Mouse (Mus musculus): ENCODE measurements at regions not wholly inside any gene's neighbourhood (a gene's known extent, or its start where the extent isn't known, plus 50 kb on each side); places are given as distances from the start of the nearest gene placed in this dataset.
A peak's percentile ranks its signal among the peaks of the same experiment; 100 is the strongest.

DNA sequence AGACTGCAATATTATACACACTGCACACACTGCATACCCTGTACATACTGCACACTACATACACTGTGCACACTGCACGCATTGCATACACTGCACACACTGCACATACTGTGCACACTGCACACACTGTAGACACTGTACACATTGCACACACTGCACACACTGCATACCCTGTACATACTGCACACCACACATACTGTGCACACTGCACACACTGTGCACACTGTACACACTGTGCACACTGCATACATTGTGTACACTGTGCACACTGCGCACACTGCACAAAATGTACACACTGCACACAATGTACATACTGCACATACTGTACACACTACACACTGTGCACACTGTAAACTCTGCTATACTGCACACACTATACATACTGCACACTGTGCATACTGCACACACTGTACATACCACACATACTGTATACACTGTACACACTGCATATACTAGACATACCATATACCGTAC lies 405.1 kb downstream of the Rnd3 start:
- H3K27ac ChIP-seq (replicated peaks), result no peak overlapping the region
- no peak overlapping the region for H3K4me3 ChIP-seq
- peak; percentile 73; the same call in 1 of the 2 replicates for ATAC-seq (ENCODE audit: low read depth)
- no peak overlapping the region for H3K4me2 ChIP-seq
- H3K36me3 ChIP-seq, result no peaks in the 10 kb centered on the region
- no peaks in the 10 kb centered on the region for H3K27me3 ChIP-seq
- H3K4me1 ChIP-seq (replicated peaks), result peaks cover 16% of the 10 kb centered on the region
- no peaks in the 10 kb centered on the region for H3K9me3 ChIP-seq
- no peak overlapping the region for H3K9ac ChIP-seq
- WGBS, result 95% methylated on average over 3 of the region's 3 CpGs

DNA sequence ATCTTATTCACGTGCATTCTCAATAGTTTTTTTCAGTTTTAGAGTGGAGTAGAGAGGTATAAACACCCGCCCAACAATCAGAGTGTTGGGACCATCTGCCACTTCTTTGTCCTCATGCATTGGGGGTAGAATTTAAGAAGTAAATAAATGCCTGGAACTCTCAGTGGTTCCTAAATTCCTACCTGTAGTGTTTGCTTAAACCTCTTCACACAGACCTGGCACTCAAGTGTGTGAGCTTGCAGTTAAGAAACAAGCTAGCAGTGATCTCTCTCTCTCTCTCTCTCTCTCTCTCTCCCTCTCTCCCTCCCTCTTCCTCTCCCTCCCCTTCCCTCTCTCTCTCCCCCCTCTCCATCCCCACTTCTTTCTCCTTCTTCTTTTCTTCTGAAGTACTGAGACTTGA lies 406.5 kb downstream of the Rnd3 start:
- Histone ChIP-seq H3K9me3 (no peaks in the 10 kb centered on the region), H3K36me3 (no peaks in the 10 kb centered on the region), H3K4me3 (no peak overlapping the region), H3K9ac (no peak overlapping the region), H3K4me2 (no peak overlapping the region), H3K4me1 (replicated peaks) (peaks cover 30% of the 10 kb centered on the region), H3K27me3 (no peaks in the 10 kb centered on the region), H3K27ac (replicated peaks) (no peak overlapping the region)
- no peak for ATAC-seq (ENCODE audit: low read depth)
- 67% methylated on average over 2 of the region's 2 CpGs for WGBS

DNA sequence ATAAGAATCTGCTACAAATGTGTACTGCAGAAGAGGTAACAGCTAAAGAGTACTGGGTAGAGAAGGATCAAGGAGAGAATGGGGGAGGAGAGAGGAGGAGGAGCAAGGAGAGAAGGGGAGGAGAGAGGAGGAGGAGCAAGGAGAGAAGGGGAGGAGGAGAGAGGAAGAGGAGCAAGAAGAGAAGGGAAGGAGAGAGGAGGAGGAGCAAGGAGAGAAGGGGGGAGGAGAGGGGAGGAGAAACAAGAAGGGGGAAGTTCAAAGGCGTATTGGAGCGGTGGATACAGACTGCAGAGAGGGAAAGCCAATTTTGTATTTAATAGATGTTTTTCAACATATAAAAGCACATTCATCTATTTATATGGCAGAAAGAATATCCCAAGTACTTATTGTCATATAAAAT lies 407.6 kb downstream of the Rnd3 start:
- Histone ChIP-seq H3K9me3 (no peaks in the 10 kb centered on the region), H3K4me3 (no peak overlapping the region), H3K27ac (replicated peaks) (no peak overlapping the region), H3K27me3 (no peaks in the 10 kb centered on the region), H3K36me3 (no peaks in the 10 kb centered on the region), H3K9ac (no peak overlapping the region), H3K4me2 (no peak overlapping the region), H3K4me1 (replicated peaks) (peaks cover 34% of the 10 kb centered on the region)
- ATAC-seq (ENCODE audit: low read depth), result no peak
- WGBS, result 83% methylated on average over 2 of the region's 2 CpGs

DNA sequence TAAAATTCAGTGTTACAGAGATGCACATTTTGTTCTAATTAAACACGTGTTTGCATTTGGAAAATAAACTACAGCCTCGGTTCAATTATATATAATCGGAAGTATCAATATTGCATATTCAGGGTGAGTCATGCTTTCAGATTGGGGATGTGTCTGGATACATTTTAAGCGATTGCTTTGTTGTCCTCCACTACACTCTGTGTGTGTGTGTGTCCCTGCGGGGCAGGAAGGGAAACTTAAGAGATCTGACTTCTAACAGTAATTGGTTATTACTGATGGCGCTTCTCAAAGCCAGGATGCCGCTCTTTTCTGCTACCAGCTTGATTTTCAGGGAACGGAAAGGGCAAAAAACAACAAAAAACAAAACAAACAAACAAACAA lies 409.3 kb downstream of the Rnd3 start:
- 57% methylated on average over 8 of the region's 8 CpGs for WGBS
- Histone ChIP-seq H3K9me3 (no peaks in the 10 kb centered on the region), H3K27ac (replicated peaks) (no peak overlapping the region), H3K27me3 (no peaks in the 10 kb centered on the region), H3K4me3 (no peak overlapping the region), H3K36me3 (no peaks in the 10 kb centered on the region), H3K4me1 (replicated peaks) (peaks cover 39% of the 10 kb centered on the region), H3K9ac (no peak overlapping the region), H3K4me2 (no peak overlapping the region)
- ATAC-seq (ENCODE audit: low read depth), result no peak

DNA sequence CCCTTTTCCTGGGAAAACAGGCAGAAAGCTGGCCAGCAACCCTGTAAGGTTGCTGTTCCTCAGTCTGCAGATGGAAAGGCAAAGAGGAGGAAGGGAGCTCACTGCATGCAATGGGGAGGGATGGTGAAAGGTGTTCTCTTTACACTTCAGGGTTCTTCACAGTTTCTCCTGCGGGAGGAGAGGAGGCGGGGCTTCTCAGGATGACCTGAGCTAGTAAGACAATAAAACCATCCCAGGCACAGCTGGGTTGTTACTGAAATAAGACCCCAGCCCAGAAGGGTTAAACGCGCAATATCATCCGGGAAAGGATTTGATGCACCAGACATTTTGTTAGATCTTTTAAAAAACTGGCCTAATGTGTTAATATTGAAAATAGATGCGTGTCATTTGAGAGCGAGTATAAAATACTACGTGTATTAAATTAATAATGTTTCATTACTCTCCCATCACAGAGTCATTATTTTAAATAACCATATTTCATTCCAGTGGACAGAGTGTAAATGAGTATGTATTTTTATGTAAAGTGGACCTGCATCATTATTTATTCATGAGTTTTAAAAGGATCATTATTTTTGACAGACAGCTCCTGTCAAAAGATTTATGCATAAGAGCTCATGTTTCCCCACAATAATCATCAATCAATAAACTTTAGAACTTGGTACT lies 409.8 kb downstream of the Rnd3 start:
- Histone ChIP-seq H3K4me2 (no peak overlapping the region), H3K4me3 (no peak overlapping the region), H3K27ac (replicated peaks) (peak overlapping the region; percentile 14; the same call in 1 of the 2 replicates), H3K4me1 (replicated peaks) (peaks cover 36% of the 10 kb centered on the region), H3K9me3 (no peaks in the 10 kb centered on the region), H3K27me3 (no peaks in the 10 kb centered on the region), H3K9ac (no peak overlapping the region), H3K36me3 (no peaks in the 10 kb centered on the region)
- no peak for ATAC-seq (ENCODE audit: low read depth)
- 30% methylated on average over 8 of the region's 8 CpGs for WGBS

DNA sequence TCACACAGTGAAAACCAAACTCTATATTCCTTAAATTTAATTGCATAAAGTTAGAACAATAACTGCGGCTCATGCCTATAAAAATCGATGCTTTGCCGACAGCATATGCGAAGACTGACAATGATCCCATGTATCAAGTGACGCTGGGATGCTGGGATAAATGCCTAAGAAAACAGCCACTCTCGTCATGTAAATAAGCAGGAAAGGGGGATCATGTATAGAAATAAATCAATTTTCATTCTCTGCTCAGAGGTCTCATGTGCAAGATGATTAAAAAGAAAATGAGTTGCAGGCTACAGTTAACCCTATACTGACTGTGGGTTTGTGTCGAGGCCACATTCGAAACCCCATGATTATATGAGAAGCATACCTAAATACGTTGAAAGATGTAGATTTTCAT lies 411.2 kb downstream of the Rnd3 start:
- Histone ChIP-seq H3K36me3 (no peaks in the 10 kb centered on the region), H3K9me3 (no peaks in the 10 kb centered on the region), H3K27ac (replicated peaks) (no peak overlapping the region; the same call in 1 of the 2 replicates), H3K4me3 (no peak overlapping the region), H3K9ac (no peak overlapping the region), H3K4me2 (no peak overlapping the region), H3K4me1 (replicated peaks) (peaks cover 36% of the 10 kb centered on the region), H3K27me3 (no peaks in the 10 kb centered on the region)
- ATAC-seq (ENCODE audit: low read depth), result no peak
- 46% methylated on average over 9 of the region's 9 CpGs for WGBS

DNA sequence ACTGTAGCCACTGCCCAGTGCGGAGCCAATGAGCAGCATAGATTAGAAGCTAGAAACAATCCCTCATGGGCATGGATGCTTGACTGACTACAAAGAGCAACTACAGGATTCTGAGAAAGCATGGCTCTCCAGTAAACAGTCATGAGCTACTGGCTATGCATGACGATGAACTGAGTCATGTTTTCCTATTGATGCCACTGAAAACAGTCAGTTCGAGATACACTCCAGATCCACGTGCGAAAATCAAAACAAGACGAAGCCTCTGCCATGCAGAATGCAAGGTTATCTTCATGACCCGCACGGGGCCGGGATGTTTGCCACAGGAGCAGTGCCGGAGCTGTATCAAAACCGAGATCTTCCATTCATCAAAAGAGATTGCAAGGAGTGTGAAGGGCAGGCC lies 413.9 kb downstream of the Rnd3 start:
- 90% methylated on average over 11 of the region's 11 CpGs for WGBS
- Histone ChIP-seq H3K4me2 (no peak overlapping the region), H3K36me3 (no peaks in the 10 kb centered on the region), H3K9ac (no peak overlapping the region), H3K27me3 (no peaks in the 10 kb centered on the region), H3K27ac (replicated peaks) (no peak overlapping the region), H3K9me3 (no peaks in the 10 kb centered on the region), H3K4me1 (replicated peaks) (peaks cover 35% of the 10 kb centered on the region), H3K4me3 (no peak overlapping the region)
- no peak for ATAC-seq (ENCODE audit: low read depth)

DNA sequence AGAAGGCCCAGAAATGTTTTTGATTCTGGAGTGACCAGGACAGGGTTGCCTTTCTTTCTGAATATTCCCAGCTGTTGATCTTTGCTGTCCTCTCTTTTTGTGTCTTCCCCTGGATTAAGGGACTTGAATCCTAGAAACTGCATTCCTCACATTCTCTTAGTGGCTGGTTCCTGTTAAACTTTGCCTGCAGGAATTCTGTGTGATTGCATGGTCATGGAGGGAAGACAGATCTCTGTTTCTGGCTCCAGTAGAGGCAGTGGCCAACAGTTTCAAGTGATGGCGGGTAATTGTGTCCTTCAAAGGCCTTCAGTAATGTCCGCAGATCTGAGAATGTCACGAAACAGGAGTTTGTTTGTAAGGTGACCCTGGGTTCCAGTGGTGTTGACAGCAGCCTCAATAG lies 410.1 kb upstream of the Mmadhc start:
- Histone ChIP-seq H3K4me3 (no peak overlapping the region), H3K9ac (no peak overlapping the region), H3K36me3 (no peaks in the 10 kb centered on the region), H3K4me2 (no peak overlapping the region), H3K27me3 (no peaks in the 10 kb centered on the region), H3K4me1 (replicated peaks) (peaks cover 18% of the 10 kb centered on the region), H3K27ac (replicated peaks) (no peak overlapping the region), H3K9me3 (no peaks in the 10 kb centered on the region)
- WGBS, result 73% methylated on average over 3 of the region's 3 CpGs
- no peak for ATAC-seq (ENCODE audit: low read depth)

DNA sequence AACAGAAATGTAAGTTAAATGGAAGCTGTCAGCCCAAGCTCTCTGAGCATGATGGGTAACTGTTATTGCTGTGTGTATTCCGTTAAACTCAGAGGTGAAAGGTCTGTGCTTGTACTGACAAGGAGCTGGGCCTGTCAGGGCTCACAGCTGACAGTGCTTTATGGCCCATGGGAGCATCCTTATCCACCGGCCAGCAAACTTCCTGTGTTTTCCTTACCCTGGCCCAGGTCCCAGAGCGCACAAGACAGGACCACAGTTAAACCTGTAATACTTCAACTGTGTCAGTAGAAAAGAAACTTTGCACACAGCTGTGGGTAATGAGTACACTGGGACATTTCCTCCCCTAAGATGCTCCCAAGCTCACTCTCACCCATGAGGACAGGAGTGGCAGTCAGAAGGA lies 407.7 kb upstream of the Mmadhc start:
- Histone ChIP-seq H3K9ac (no peak overlapping the region), H3K27me3 (no peaks in the 10 kb centered on the region), H3K36me3 (no peaks in the 10 kb centered on the region), H3K27ac (replicated peaks) (no peak overlapping the region), H3K4me2 (no peak overlapping the region), H3K4me1 (replicated peaks) (peaks cover 21% of the 10 kb centered on the region), H3K9me3 (no peaks in the 10 kb centered on the region), H3K4me3 (no peak overlapping the region)
- WGBS, result 44% methylated on average over 3 of the region's 3 CpGs
- no peak for ATAC-seq (ENCODE audit: low read depth)

DNA sequence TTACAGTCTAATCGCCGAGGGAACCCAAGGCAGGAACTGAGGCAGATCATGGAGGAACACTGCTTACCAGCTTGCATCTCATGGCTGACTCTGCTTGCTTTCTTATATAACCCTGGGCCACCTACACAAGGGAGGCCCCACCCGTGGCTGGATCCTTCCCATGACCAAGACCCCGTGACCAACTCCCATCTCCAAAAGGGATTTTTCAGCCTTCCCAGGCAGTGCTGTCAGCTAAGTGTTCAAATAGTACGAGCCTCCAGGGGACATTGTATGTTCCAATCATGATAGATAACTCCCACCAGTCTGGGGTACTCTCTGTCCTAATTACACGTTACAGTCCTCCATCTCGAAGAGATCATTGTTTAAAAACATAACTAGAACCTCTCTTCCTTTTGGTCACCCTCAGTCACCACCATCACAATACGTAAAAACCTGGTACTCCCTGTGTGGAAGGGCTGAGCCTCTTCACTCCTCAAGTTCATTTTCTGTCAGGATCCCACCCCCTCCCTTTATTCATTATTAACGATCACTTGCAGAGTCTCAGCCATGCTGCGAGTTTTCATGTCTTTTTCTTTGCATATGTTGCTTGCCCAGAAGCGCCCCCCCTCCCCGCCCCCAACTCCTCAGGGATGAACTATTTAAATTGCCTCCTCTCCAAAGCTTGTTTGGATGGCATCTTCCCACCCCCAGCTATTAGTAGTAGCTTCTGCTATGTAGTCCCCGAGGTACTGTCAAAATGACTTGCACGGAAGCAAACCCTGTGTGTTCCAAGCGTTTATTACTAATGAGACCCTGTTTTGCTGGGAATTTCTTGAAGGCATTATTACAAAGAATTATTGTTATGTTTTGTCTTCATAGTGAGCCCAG lies 406.2 kb upstream of the Mmadhc start:
- Histone ChIP-seq H3K4me3 (no peak overlapping the region), H3K27ac (replicated peaks) (peak overlapping the region; percentile 43), H3K27me3 (peaks cover 2% of the 10 kb centered on the region; the same call in 1 of the 2 replicates), H3K4me1 (replicated peaks) (peaks cover 21% of the 10 kb centered on the region), H3K9me3 (no peaks in the 10 kb centered on the region), H3K36me3 (no peaks in the 10 kb centered on the region), H3K4me2 (peak overlapping the region; percentile 30), H3K9ac (no peak overlapping the region)
- 49% methylated on average over 15 of the region's 15 CpGs for WGBS
- ATAC-seq (ENCODE audit: low read depth), result peak; percentile 82

DNA sequence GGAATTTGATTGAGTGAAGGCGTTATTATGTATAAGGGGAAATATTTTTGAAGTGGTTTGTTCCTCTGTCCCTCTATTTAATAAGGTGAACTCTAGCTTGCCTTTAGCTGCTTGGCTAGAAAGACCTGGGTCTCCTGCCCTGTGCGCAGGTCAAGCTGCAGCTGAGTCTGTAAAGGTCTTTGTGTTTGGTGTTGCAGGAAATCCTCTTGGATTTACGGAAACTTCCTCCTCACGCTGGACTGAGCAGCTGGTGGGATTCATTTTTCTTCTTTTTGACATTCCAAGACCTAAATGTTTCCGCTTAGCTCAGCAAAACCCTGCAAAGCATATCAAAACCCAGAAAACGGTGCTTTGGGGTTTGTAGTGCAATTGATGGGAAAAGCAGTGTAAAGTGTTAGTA lies 402.2 kb upstream of the Mmadhc start:
- Histone ChIP-seq H3K4me3 (no peak overlapping the region), H3K4me1 (replicated peaks) (peaks cover 31% of the 10 kb centered on the region), H3K4me2 (no peak overlapping the region), H3K36me3 (no peaks in the 10 kb centered on the region), H3K27ac (replicated peaks) (no peak overlapping the region), H3K9ac (no peak overlapping the region), H3K9me3 (no peaks in the 10 kb centered on the region), H3K27me3 (peaks cover 5% of the 10 kb centered on the region; the same call in 1 of the 2 replicates)
- ATAC-seq (ENCODE audit: low read depth), result no peak
- whole genome bisulfite sequencing, result 74% methylated on average over 6 of the region's 6 CpGs

DNA sequence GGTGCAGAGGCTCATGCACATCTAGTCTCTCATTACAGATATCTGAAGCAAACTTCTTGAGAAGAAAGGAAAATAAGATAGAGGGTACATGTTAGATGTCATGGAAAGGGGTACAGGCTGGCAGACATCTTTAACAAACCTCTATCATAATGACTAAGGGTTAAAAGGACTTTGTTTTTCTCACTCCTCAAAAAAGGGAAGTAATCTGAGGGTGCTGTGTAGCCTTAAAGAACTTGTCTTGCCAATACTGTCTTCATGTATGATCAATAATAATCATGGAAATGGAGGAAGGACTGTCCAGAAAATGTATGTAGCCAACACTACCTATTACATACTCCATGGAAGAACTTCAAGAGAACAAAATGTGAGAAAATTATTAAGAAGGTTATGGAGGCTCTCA lies 400.0 kb upstream of the Mmadhc start:
- Histone ChIP-seq H3K27ac (replicated peaks) (no peak overlapping the region), H3K36me3 (no peaks in the 10 kb centered on the region), H3K4me2 (no peak overlapping the region), H3K9ac (no peak overlapping the region), H3K4me3 (no peak overlapping the region), H3K9me3 (no peaks in the 10 kb centered on the region), H3K4me1 (replicated peaks) (peaks cover 17% of the 10 kb centered on the region), H3K27me3 (peaks cover 5% of the 10 kb centered on the region; the same call in 1 of the 2 replicates)
- ATAC-seq (ENCODE audit: low read depth), result no peak

All from neural tube, embryonic 13.5 days (tissue).